Mouse (Mus musculus): ENCODE results near the gene Hacl1.

Hacl1 gene

DNA sequence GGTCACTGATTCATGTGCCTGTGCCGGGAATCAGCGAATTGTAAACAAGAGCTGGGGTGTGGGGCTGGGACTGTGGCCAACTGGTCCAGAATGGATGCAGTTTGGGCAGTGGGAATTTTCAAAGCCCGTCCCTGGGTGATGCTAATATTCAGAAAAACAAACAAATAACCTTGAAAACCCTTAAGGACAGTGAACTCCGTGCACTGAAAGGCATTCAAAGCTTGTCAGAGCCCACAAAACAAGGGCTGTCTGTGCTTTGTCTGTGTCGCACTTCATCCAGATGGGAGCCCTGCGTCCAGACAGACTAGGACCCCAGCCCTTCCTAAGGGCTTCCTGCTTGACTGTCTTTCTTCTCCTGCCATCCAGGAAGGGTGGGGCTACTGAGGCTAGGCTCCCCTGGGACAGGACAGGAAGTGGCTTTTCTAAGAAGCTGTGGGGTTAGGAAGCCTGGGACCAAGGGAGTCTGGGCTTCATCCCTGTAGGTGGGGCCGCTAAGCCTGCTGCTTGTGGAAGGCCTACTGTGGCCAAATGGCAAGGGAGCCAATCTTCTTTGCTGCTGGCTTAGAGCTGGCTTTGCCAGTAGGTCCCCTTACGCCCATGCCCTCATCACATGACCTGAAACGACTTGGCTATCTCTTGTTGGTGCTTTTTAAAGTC, 21.6 kb upstream of the Hacl1 start:
- peak in 1 of 2 experiments; percentile 9 for DNase-seq (ENCODE audit: low spot score in 2 of 2)

DNA sequence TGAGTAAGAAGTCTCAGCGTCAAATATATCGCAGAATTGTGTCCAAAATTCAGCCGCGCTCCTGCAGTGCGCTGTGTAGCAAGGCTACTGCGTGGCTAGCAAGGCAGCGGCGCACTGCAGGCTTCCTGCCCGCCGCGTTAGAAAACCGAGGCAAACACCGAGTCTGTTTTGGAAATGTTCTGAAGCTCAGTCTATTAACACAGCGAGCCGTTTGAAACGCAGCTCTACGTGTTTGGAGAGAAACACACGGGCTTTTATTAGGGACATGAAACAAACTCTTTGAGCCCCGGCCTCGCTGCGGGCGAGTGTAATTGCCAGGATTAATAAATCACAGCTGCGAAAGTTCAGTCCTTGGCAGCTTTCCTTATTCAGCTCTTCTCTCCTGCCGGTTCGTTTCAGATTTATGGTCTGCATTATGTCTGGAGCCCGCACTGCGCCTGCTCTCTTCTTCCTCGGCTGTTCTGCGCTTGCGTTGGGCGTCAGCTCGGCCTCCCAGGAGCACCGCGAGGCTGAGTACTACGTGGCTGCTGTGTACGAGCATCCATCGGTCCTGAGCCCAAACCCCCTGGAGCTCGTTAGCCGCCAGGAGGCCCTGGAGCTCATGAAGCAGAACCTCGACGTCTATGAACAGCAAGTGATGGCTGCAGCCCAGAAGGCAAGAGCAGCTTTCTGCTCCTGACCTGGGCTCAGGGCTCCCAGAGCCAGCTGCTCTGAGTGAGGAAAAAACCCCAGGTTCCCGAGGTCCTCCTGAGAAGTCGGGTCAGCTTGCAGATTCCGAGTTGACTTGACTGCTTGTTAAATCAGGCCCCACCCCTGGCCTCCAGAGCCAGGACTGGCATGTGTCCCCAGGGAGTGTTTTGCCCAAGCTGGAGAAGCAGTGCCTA, 20.8 kb upstream of the Hacl1 start:
- peak; percentile 31 to 53 for DNase-seq (ENCODE audit: low spot score in 2 of 2)

DNA sequence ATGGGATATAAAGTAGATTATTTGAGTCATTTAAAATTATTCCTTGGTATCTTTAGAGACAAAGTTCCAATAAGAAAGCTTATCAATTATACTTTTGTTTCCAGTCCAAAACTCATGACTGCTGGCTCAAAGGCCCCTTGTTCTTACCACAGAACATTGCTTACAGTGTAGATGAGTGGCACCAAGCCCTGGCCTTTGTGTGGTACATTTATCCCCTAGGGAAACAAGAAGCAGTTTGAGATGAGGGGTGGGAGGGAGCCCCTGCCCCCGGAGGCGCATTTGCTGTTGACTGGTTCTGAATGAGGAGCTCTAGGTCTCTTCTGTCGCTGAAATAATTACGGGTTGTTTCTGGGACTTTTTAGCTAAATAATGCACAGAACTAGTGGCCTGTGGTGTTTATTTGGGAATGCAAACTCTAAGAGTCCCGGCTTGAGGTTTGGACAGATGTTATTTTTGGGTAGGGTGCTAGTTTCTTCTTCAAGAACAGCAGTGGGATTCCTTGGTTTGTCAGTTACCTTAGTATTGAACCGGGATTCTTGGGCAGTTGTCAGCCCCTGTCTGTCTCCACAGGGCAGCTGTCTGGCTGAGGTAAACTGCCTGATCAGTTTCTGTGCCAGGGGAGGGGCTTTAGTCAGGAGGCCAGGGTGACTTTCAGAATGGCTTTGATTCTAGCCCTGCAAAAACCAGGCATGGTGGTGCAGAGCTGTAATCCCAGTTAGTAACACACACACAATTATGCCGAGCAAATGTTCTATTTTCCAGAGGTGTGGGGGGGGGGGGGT, 19.4 kb upstream of the Hacl1 start:
- DNase-seq (ENCODE audit: low spot score in 2 of 2), result peak in 1 of 2 experiments; percentile 5

- peak in 1 of 2 experiments; percentile 1 for DNase-seq (ENCODE audit: low spot score in 2 of 2)
Measured at GRCm38 (mm10) chr14:31659501-31660181, 18.6 kb upstream of the Hacl1 start.

GRCm38 (mm10) chr14:31658126-31658680, 17.1 kb upstream of the Hacl1 start:
- DNase-seq (ENCODE audit: low spot score in 2 of 2), result no peak

GRCm38 (mm10) chr14:31656857-31657645, 16.0 kb upstream of the Hacl1 start:
- DNase-seq (ENCODE audit: low spot score in 2 of 2), result peak in 1 of 2 experiments; percentile 67

DNA sequence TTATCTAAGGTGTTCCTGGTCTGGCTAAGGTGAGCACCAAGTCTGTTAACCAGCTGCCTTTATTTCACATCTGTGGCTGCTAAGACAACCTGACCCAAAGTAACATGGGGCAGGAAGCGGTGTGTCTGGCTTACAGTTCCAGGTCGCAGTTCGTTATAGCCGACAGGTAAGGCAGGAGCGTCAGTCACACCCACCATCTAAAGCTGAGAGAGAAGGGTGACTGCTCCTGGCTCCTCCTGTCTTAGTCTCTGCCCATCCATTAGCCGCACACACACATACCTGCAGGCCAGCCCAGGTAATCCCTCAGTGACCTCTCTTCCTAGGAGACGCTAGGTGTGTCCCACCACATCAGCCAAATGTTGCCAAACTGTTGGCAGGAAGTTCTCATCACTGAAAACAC, 15.3 kb upstream of the Hacl1 start:
- no peak for DNase-seq (ENCODE audit: low spot score in 2 of 2)

DNA sequence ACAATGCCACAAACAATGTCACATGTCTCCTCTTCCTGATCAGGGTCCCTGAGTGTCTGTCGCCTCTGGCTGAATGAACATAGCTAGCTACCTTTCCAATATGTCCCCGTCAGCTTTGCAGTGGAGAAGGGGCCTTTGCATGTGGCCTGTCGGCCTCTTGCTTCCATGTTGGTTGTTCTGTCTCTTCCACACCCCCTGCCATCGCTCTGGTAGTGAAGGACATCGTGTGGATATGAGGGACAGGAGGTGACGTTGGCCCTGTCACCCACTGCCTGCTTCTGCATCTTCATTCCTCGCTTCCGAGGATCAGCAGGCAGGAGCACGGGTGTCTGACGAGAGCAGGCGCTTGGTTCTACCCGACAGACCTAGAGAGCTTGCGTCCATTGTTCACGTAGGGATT, 14.3 kb upstream of the Hacl1 start:
- no peak for DNase-seq (ENCODE audit: low spot score in 2 of 2)

DNA sequence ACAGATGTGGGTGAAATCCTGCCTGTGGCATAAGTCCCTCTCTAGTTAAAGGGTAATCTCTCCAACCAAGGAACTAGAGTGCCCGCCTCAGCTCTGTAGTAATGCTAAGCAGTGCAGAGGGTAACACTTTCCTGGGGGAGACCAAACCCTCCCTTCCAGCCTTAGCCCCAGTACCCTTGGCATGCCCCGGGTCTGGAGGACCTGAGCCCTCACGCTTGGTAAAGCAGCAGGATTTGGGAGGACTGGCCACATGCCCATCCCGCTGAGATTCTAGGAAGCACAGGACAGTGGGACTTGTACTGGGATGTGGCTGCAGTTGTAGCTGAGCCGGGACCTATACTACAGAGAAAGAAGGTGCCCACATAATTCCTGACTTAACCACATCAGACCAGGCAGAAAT, 13.7 kb upstream of the Hacl1 start:
- no peak for DNase-seq (ENCODE audit: low spot score in 2 of 2)

DNA sequence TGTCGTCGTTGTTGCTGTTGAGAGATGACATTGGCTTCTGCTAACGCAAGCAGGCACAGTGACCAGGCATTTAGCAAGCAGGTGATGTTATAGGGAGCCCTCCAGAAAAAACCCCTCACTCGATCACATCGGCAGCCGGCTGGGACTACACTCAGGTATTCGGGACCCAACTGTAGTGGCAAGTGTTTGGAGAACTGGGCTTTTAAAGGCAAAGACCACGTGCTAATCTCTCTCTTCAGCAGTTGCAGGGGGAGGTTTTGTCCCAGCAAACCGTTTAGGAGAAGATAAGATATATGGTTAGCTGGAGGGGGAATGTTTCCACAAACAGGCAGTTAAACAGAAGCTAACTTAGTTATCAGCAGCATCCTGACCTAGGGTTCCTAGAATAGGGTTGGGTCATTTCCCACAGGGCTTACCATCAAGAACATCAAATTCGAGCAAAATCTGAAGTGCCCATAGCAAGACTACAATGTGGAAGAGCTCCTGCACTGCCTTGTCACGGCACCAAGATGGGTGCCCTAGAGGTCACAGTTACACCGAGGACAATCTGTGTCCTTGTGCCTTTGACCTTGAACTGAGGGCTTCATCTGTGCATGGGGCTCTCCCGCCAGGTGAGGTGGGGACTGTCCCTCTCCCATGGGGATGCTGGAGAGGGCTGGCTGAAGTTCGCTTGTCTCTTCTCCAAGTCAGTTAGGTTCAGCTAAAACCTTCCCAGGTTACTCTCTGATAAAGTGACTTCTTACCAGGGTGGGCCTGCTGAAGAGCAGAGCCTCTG, 12.2 kb upstream of the Hacl1 start:
- no peak for DNase-seq (ENCODE audit: low spot score in 2 of 2)

- no peak for DNase-seq (ENCODE audit: low spot score in 2 of 2)
Measured at GRCm38 (mm10) chr14:31652624-31653023, 11.5 kb upstream of the Hacl1 start.

DNA sequence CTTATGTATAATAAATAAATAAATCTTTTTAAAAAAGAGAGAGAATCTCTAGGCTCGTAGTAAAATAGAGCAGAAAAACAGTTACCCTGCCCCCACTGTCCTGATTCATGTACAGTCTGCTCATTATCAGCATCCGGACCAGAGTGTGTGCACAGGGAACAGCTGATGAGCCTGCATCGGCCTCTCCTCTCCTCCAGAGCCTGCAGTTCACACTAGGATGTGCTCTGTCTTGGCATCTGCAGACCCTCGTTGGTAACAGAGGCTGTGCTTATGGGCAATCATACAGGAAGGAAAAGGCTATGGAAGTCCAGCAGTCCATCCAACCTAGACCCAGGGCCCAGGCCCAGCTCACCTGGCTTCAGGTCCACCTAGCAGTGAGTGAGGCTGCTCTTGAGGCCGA, 11.0 kb upstream of the Hacl1 start:
- DNase-seq (ENCODE audit: low spot score in 2 of 2), result no peak

DNA sequence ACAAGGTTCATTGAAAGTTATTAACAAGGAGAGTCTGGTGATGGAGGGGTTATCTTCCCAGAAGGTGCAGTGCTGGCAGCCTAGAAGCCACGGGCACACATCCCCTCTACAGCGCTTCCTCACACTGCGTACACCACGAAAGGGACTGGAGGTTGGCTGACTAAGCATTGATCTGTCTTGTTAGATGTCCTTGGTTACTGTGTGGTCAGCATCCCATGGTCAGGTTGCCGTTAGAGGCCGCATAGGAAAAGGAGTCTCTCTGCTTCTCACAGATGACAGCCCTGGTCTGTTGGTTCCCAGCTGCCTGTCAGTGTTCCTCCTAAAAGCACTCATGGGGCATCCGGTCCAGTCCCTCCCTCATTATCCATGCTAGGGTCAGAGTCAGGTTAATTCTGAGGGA, 10.1 kb upstream of the Hacl1 start:
- no peak for DNase-seq (ENCODE audit: low spot score in 2 of 2)

DNA sequence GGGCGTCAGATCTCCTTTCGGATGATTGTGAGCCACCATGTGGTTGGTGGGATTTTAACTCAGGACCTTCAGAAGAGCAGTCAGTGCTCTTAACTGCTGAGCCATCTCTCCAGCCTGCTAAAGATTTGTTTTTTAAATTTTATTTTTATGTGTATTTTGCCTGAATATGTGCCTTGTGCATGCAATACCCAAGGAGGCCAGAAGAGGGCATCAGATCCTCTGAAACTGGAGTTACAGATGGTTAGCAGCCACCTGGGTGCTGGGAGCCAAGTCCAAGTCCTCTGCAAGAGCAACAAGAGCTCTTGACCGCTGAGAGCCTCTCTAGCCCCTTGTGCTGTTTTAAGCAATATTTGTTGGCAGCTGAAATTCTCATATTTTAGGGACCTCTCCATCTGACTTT, 9.3 kb upstream of the Hacl1 start:
- no peak for DNase-seq (ENCODE audit: low spot score in 2 of 2)

- no peak for DNase-seq (ENCODE audit: low spot score in 2 of 2)
Measured at GRCm38 (mm10) chr14:31647991-31648390, 6.9 kb upstream of the Hacl1 start.

- no peak for DNase-seq (ENCODE audit: low spot score in 2 of 2)
Measured at GRCm38 (mm10) chr14:31645920-31646319, 4.8 kb upstream of the Hacl1 start.

- DNase-seq (ENCODE audit: low spot score in 2 of 2), result no peak
Measured at GRCm38 (mm10) chr14:31644931-31645547, 4.0 kb upstream of the Hacl1 start.

- DNase-seq (ENCODE audit: low spot score in 2 of 2), result no peak
Measured at GRCm38 (mm10) chr14:31644183-31644830, 3.2 kb upstream of the Hacl1 start.
